Comparison of ENCODE assay signal across 24 mouse cellular contexts in genomic region chr9:91140651-91141050, GRCm38 (mm10).
DNase-seq lines count a peak whose midpoint lies in the region; ATAC-seq and TF ChIP-seq lines count a peak whose summit lies in the region.
"Had no signal": no experiment of that assay in that cellular context is flagged by ENCODE, and none has a peak within 500 bp of the region (broad histone marks: within the 10 kb centered on the region; RNA-seq: fewer than 3 reads in every experiment).

No protein-coding gene starts in this region.

- H3K4me2 ChIP-seq in lung, embryonic 14.5 days, result no peak overlapping the region
- H3K4me2 ChIP-seq in forebrain, postnatal 0 days (ENCODE audit: low read depth), result no peak overlapping the region
- H3K4me2 ChIP-seq: embryonic facial prominence, embryonic 15.5 days; heart, embryonic 11.5 days; midbrain, embryonic 12.5 days; neural tube, embryonic 13.5 days had no signal

- no peak for TF ChIP-seq CTCF in lung, embryonic 14.5 days (IDR thresholded peaks at IDR 0.05; ENCODE audit: low read depth)
- TF ChIP-seq CTCF in forebrain, postnatal 0 days (IDR thresholded peaks at IDR 0.05; ENCODE audit: low read depth), result no peak
- no peak for TF ChIP-seq CTCF in kidney, adult 2 months (conservative IDR thresholded peaks at IDR 0.05; ENCODE audit: insufficient read depth, insufficient read length, low read depth, low read length)

- 33% methylated on average over 1 of the region's 1 CpGs for WGBS in lung, embryonic 14.5 days
- WGBS in forebrain, postnatal 0 days, result 29% methylated on average over 1 of the region's 1 CpGs
- 31% methylated on average over 1 of the region's 1 CpGs for WGBS in kidney, adult 2 months

- no peaks in the 10 kb centered on the region for H3K4me1 ChIP-seq in lung, embryonic 14.5 days (ENCODE audit: insufficient read depth)
- H3K4me1 ChIP-seq in forebrain, postnatal 0 days (ENCODE audit: insufficient read depth), result no peaks in the 10 kb centered on the region
- no peaks in the 10 kb centered on the region for H3K4me1 ChIP-seq in kidney, adult 2 months (ENCODE audit: control insufficient read depth, insufficient read depth, low read length)
- H3K4me1 ChIP-seq: embryonic facial prominence, embryonic 15.5 days; midbrain, embryonic 12.5 days had no signal

- peak; percentile 20 for DNase-seq in lung, embryonic 14.5 days
- DNase-seq in lung, postnatal 25 days (ENCODE audit: low spot score), result no peak
- DNase-seq in cerebellum, adult 11 months, result peak; percentile 53
- DNase-seq in cerebellum, adult 9-10 months, result peak; percentile 87
- DNase-seq in adrenal gland, adult 2 months, result no peak
- DNase-seq in forebrain, postnatal 0 days, result no peak
- no peak for DNase-seq in kidney, adult 2 months
- DNase-seq: adrenal gland, postnatal 10 days; B cell, adult 2 months; gastrocnemius, postnatal 14 days; heart, adult 11 months; kidney, adult 18-20 months; layer of hippocampus, adult 9-11 months; lung, postnatal 10 days; retina, postnatal 1 day; right cerebral cortex, postnatal 25 days; spleen, adult 18-20 months had no signal

- H3K9me3 ChIP-seq in lung, embryonic 14.5 days (ENCODE audit: low read depth, low read length), result no peaks in the 10 kb centered on the region
- H3K9me3 ChIP-seq in forebrain, postnatal 0 days (ENCODE audit: low read length), result no peaks in the 10 kb centered on the region
- H3K9me3 ChIP-seq: embryonic facial prominence, embryonic 15.5 days; midbrain, embryonic 12.5 days; neural tube, embryonic 13.5 days had no signal

- no peak for TF ChIP-seq POLR2A in kidney, adult 2 months (IDR thresholded peaks at IDR 0.05; ENCODE audit: low read depth, low read length)

- H3K4me3 ChIP-seq in lung, embryonic 14.5 days (ENCODE audit: low read depth, low read length), result no peak overlapping the region
- no peak overlapping the region for H3K4me3 ChIP-seq in forebrain, postnatal 0 days (ENCODE audit: low read depth, low read length)
- H3K4me3 ChIP-seq in kidney, adult 2 months (ENCODE audit: insufficient read depth, low read depth, low read length), result no peak overlapping the region
- H3K4me3 ChIP-seq: embryonic facial prominence, embryonic 15.5 days; midbrain, embryonic 12.5 days; neural tube, embryonic 13.5 days had no signal

- no peak for ATAC-seq in lung, embryonic 14.5 days (ENCODE audit: insufficient read depth)
- ATAC-seq in forebrain, postnatal 0 days, result no peak
- ATAC-seq: activated CD4-positive, CD25-positive, alpha-beta regulatory T cell, adult 4 months; forebrain, embryonic 14.5 days had no signal

- H3K27me3 ChIP-seq in lung, embryonic 14.5 days (ENCODE audit: insufficient read depth, low read length), result no peaks in the 10 kb centered on the region
- no peaks in the 10 kb centered on the region for H3K27me3 ChIP-seq in forebrain, postnatal 0 days (ENCODE audit: insufficient read depth, low read length)
- H3K27me3 ChIP-seq in kidney, adult 2 months (replicated peaks; ENCODE audit: control insufficient read depth, insufficient read depth, low read length), result no peaks in the 10 kb centered on the region
- H3K27me3 ChIP-seq: embryonic facial prominence, embryonic 15.5 days; midbrain, embryonic 12.5 days; neural tube, embryonic 13.5 days had no signal

- H3K27ac ChIP-seq in lung, embryonic 14.5 days (ENCODE audit: low read depth), result no peak overlapping the region
- no peak overlapping the region for H3K27ac ChIP-seq in forebrain, postnatal 0 days (ENCODE audit: low read depth, low read length)
- H3K27ac ChIP-seq in kidney, adult 2 months (ENCODE audit: insufficient read depth, low read depth, low read length), result no peak overlapping the region
- H3K27ac ChIP-seq: embryonic facial prominence, embryonic 15.5 days; kidney, postnatal 0 days; midbrain, embryonic 12.5 days; neural tube, embryonic 13.5 days had no signal

- H3K9ac ChIP-seq in lung, embryonic 14.5 days, result no peak overlapping the region
- no peak overlapping the region for H3K9ac ChIP-seq in forebrain, postnatal 0 days
- H3K9ac ChIP-seq: embryonic facial prominence, embryonic 15.5 days; midbrain, embryonic 12.5 days; neural tube, embryonic 13.5 days had no signal

- no peaks in the 10 kb centered on the region for H3K36me3 ChIP-seq in lung, embryonic 14.5 days (ENCODE audit: insufficient read depth)
- H3K36me3 ChIP-seq in forebrain, postnatal 0 days (ENCODE audit: insufficient read depth), result no peaks in the 10 kb centered on the region
- no peaks in the 10 kb centered on the region for H3K36me3 ChIP-seq in kidney, adult 2 months (ENCODE audit: control insufficient read depth, insufficient read depth, low read length)
- H3K36me3 ChIP-seq: embryonic facial prominence, embryonic 15.5 days; midbrain, embryonic 12.5 days; neural tube, embryonic 13.5 days had no signal

Comparison
In these comparisons a context has a peak if more than half of its experiments do, and no peak if none do; other contexts are left out.
1. DNase-seq: peak in lung, embryonic 14.5 days (single experiment), cerebellum, adult 11 months (single experiment) and cerebellum, adult 9-10 months (single experiment); none in lung, postnatal 25 days (single experiment), adrenal gland, adult 2 months (single experiment), forebrain, postnatal 0 days (single experiment) and kidney, adult 2 months (single experiment).